Mouse (Mus musculus) urinary bladder, adult 18-20 months (tissue): Measurements from ENCODE around the gene Tmem121b.

Experiments used
- DNase-seq, 2 experiments: peaks; one replicate each; pipeline ENCODE4 v3.0.0; 2022; ENCODE audit warnings: low spot score in 2 of 2, mixed read lengths in 2 of 2

Tmem121b gene

GRCm38 (mm10) chr6:120493374-120494181 lies at the start of gene Tmem121b:
Gene Tmem121b, minus strand, starts transcription at chr6:120493807.
- no peak for DNase-seq

GRCm38 (mm10) chr6:120542061-120542460 lies 48.5 kb upstream of the Tmem121b start:
- no peak for DNase-seq

GRCm38 (mm10) chr6:120541386-120541785 lies 47.8 kb upstream of the Tmem121b start:
- DNase-seq = no peak

- DNase-seq = peak in 1 of 2 experiments; percentile 5
Observed at GRCm38 (mm10) chr6:120539781-120540231, 46.2 kb upstream of the Tmem121b start.

GRCm38 (mm10) chr6:120539132-120539759 lies 45.6 kb upstream of the Tmem121b start:
- DNase-seq = peak; percentile 15 to 54

GRCm38 (mm10) chr6:120536337-120536736 lies 42.7 kb upstream of the Tmem121b start:
- no peak for DNase-seq

GRCm38 (mm10) chr6:120532594-120532993 lies 39.0 kb upstream of the Tmem121b start:
- no peak for DNase-seq

- DNase-seq = peak; percentile 85 to 90
Observed at GRCm38 (mm10) chr6:120531020-120531965, 37.7 kb upstream of the Tmem121b start, which contains the start of gene Hdhd5. Gene Hdhd5, minus strand, starts transcription at chr6:120531319.

- DNase-seq = no peak
Observed at GRCm38 (mm10) chr6:120529123-120529522, 35.5 kb upstream of the Tmem121b start.

GRCm38 (mm10) chr6:120524796-120525195 lies 31.2 kb upstream of the Tmem121b start:
- DNase-seq = no peak

- no peak for DNase-seq
Observed at GRCm38 (mm10) chr6:120519647-120520046, 26.0 kb upstream of the Tmem121b start.

- no peak for DNase-seq
Observed at GRCm38 (mm10) chr6:120517311-120517710, 23.7 kb upstream of the Tmem121b start.

- no peak for DNase-seq
Observed at GRCm38 (mm10) chr6:120516879-120517278, 23.3 kb upstream of the Tmem121b start.

GRCm38 (mm10) chr6:120516422-120516821 lies 22.8 kb upstream of the Tmem121b start:
- DNase-seq = no peak

- DNase-seq = no peak
Observed at GRCm38 (mm10) chr6:120511212-120511611, 17.6 kb upstream of the Tmem121b start.

- DNase-seq = no peak
Observed at GRCm38 (mm10) chr6:120510425-120510824, 16.8 kb upstream of the Tmem121b start.

- no peak for DNase-seq
Observed at GRCm38 (mm10) chr6:120509975-120510374, 16.4 kb upstream of the Tmem121b start.

GRCm38 (mm10) chr6:120508645-120509044 lies 15.0 kb upstream of the Tmem121b start:
- no peak for DNase-seq

GRCm38 (mm10) chr6:120505531-120505930 lies 11.9 kb upstream of the Tmem121b start:
- no peak for DNase-seq

GRCm38 (mm10) chr6:120504051-120504450 lies 10.4 kb upstream of the Tmem121b start:
- DNase-seq = no peak

GRCm38 (mm10) chr6:120496544-120496943 lies 2.9 kb upstream of the Tmem121b start:
- DNase-seq = no peak
